In genomic region chrX:48429538-48429937, GRCm38 (mm10) we compare ENCODE assay signal across 8 mouse cellular contexts. TPM values are rescaled to one million over a fixed set of nuclear protein-coding genes. Genes with fewer than 3 reads are reported as not detected.
DNase-seq lines count a peak whose midpoint lies in the region; ATAC-seq lines count a peak whose summit lies in the region.
"Had no signal": no experiment of that assay in that cellular context is flagged by ENCODE, and none has a peak within 500 bp of the region (broad histone marks: within the 10 kb centered on the region; RNA-seq: fewer than 3 reads in every experiment).

No protein-coding gene starts in this region.

- peak; percentile 50; the same call in 1 of the 2 replicates for ATAC-seq in lung, embryonic 16.5 days (ENCODE audit: low read depth)
- ATAC-seq in embryonic facial prominence, embryonic 14.5 days (ENCODE audit: low read depth) = no peak
- ATAC-seq: intestine, embryonic 16.5 days had no signal

- no peaks in the 10 kb centered on the region for H3K27me3 ChIP-seq in lung, embryonic 16.5 days (ENCODE audit: control insufficient read depth, insufficient read depth, low read depth, low read length)
- H3K27me3 ChIP-seq in embryonic facial prominence, embryonic 14.5 days (replicated peaks; ENCODE audit: control insufficient read depth, insufficient read depth, low read length) = no peaks in the 10 kb centered on the region

- peak overlapping the region; percentile 4; the same call in 1 of the 2 replicates for H3K27ac ChIP-seq in lung, embryonic 16.5 days (ENCODE audit: low read length)
- H3K27ac ChIP-seq in embryonic facial prominence, embryonic 14.5 days (replicated peaks; ENCODE audit: low read depth, low read length) = no peak overlapping the region

- no peak overlapping the region for H3K4me2 ChIP-seq in lung, embryonic 16.5 days (ENCODE audit: low read depth, low read length)
- H3K4me2 ChIP-seq in embryonic facial prominence, embryonic 14.5 days (ENCODE audit: low read depth, low read length) = no peak overlapping the region

- H3K36me3 ChIP-seq in lung, embryonic 16.5 days (ENCODE audit: control insufficient read depth, insufficient read depth, low read length) = no peaks in the 10 kb centered on the region
- H3K36me3 ChIP-seq in embryonic facial prominence, embryonic 14.5 days (ENCODE audit: control insufficient read depth, insufficient read depth, low read length) = no peaks in the 10 kb centered on the region

- 30% methylated on average over 6 of the region's 6 CpGs for WGBS in lung, embryonic 16.5 days
- WGBS in embryonic facial prominence, embryonic 14.5 days = 36% methylated on average over 6 of the region's 6 CpGs

- H3K9me3 ChIP-seq in lung, embryonic 16.5 days (ENCODE audit: control insufficient read depth, low read length) = no peaks in the 10 kb centered on the region
- H3K9me3 ChIP-seq in embryonic facial prominence, embryonic 14.5 days (ENCODE audit: control insufficient read depth, low read length) = no peaks in the 10 kb centered on the region

- DNase-seq in lung, postnatal 14 days = no peak
- peak; percentile 6 for DNase-seq in embryonic facial prominence, embryonic 14.5 days (ENCODE audit: low spot score)
- DNase-seq in lung, postnatal 10 days = peak; percentile 57
- peak; percentile 71 to 79 for DNase-seq in thymus, postnatal 36 days
- no peak for DNase-seq in right cerebral cortex, postnatal 14 days
- DNase-seq in left cerebral cortex, postnatal 4 days = no peak

- H3K4me1 ChIP-seq in lung, embryonic 16.5 days (replicated peaks; ENCODE audit: control insufficient read depth, insufficient read depth, low read length) = peaks cover 6% of the 10 kb centered on the region
- H3K4me1 ChIP-seq in embryonic facial prominence, embryonic 14.5 days (ENCODE audit: control insufficient read depth, insufficient read depth, low read length) = no peaks in the 10 kb centered on the region

- no peak overlapping the region for H3K4me3 ChIP-seq in lung, embryonic 16.5 days (ENCODE audit: low read length)
- H3K4me3 ChIP-seq in embryonic facial prominence, embryonic 14.5 days (ENCODE audit: low read depth, low read length) = no peak overlapping the region

- H3K9ac ChIP-seq in lung, embryonic 16.5 days (ENCODE audit: low read length) = no peak overlapping the region
- no peak overlapping the region for H3K9ac ChIP-seq in embryonic facial prominence, embryonic 14.5 days (ENCODE audit: low read depth, low read length)

- intact Hi-C loops in left cerebral cortex, postnatal 4 days (cut with DNase I) = loop anchor here (5.0 kb wide), 1 partner anchor 33 kb away; the partner anchor contains the start of gene Elf4

RNA-seq across cellular contexts. Expression of gene Elf4, which starts 33.4 kb away (rescaled TPM):
- 5.4 and 5.5 TPM in 2 replicates for polyA plus RNA-seq in lung, embryonic 16.5 days (2015; fragmentation: Nextera tagmentation; extraction: Ambion mirVana)
- polyA plus RNA-seq in embryonic facial prominence, embryonic 14.5 days (2014; fragmentation: Nextera tagmentation; extraction: Ambion mirVana) = 11.5 and 12.7 TPM in 2 replicates
- total RNA-seq in left cerebral cortex, postnatal 4 days (2021) = 1 to 10 TPM; 1.1 to 1.5 TPM

Comparison
In these comparisons a context has a peak if more than half of its experiments do, and no peak if none do; other contexts are left out.
1. DNase-seq: peak in embryonic facial prominence, embryonic 14.5 days (single experiment), lung, postnatal 10 days (single experiment) and thymus, postnatal 36 days (2 of 2); none in lung, postnatal 14 days (single experiment), right cerebral cortex, postnatal 14 days (single experiment) and left cerebral cortex, postnatal 4 days (single experiment).